Mouse (Mus musculus): Measurements from ENCODE around the gene Ptprm.

Ptprm gene

GRCm38 (mm10) chr17:66686701-66687489 is 667.4 kb downstream of the Ptprm start:
- DNase-seq (ENCODE audit: extremely low spot score) = no peak

GRCm38 (mm10) chr17:66683411-66683810 is 670.8 kb downstream of the Ptprm start:
- no peak for DNase-seq (ENCODE audit: extremely low spot score)

DNA sequence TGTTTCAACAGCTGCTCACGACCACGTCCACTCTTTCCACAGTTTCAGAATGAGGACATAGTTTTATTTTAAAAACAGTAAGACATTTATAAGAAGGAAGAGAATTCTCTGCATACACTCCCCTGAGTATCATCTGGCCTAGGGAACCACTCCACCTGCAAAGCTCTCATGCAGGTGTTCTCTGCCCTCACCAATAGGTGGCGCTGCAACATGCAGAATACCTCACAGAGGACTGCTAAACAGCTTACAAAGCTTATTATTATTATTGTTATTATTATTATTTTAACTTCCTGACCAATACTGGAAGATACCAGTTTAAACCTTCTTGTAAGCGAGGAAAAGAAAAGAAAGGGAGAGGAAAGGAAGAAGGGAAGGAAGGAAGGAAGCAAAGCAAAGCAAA is 673.6 kb downstream of the Ptprm start:
- DNase-seq (ENCODE audit: extremely low spot score) = peak; percentile 38

DNA sequence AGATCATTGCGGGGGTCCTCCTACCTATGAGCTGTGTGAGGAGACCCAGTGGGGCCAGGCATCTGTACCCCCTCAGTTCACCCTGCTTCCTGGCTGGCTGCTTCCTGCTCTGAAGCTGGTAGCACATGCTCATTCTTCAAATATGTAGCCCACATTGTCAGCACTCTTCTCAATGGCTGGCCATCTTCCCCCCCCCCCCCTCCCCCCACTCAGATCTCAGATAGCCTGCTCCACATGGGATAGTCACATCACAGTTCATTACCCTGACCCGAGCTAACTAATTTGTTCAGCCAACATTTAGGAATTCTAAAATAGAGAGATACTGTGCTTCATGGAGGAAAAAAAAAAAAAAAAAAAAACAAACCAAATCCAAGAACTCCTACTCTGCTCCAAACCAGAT is 679.6 kb downstream of the Ptprm start:
- no peak for DNase-seq (ENCODE audit: extremely low spot score)

GRCm38 (mm10) chr17:66671715-66672230 is 682.5 kb downstream of the Ptprm start:
- DNase-seq (ENCODE audit: extremely low spot score) = no peak

DNA sequence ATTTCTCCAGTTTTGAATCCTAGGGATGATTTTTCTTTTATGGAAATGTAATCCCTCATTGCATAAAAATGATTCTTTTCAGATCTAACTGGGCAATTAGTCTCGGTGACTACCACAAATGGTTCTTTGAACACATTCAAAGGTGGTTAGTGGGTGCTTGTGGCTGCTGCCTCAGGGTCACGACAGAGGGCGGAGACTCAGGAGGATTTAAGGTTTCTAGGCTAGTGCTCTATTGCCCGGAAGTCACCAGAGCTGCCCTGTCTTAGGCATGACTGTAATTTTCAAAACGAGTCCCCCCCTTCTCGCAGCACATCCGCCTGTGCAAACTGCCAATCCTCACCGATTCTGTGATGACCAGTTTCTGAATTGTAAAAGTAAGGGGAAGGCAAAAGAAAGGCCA is 683.0 kb downstream of the Ptprm start:
- DNase-seq (ENCODE audit: extremely low spot score) = no peak

DNA sequence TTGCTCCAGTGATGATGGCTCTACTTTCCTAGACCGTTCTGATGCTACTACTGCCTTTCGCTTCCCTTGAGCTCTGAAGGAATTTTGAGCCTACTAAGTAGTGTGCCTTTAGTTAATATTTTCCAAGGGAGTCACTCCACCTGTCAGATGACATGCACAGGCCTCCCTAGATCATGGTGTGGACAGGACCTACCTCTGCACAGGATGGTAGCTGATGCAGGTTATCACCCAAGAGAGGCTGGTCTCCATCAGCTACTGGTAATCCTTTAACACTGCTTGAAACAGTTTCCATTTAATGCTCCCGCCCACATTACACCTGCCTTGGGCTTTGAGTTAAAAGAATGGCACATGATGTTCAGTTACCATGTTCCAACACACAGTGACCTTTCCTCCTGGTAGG is 688.5 kb downstream of the Ptprm start:
- no peak for DNase-seq (ENCODE audit: extremely low spot score)

DNA sequence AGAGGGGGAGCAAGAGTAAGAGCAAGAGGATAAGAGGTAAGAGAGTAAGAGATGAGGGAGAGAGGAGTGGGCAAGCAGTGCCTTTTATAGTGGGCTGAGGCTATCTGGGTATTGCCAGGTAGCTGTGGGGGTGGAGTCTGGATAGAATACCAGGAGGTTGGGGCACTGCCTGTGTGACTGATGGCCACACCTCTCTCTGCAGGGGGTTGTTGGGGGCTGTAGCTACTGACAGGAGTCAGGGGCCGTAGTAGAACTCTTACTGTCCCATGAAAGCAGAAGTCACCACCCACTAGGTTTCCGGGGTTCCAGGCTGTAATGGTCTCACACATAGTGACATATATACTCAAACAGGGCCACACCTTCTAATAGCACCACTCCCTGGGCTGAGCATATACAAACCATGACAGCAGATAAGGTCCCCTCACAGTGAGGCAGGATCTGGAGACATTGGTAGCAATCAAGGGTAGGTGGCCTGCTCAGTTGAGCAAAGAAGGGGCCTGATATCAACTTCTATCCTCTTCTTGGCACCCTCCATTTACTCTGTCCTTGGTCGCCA is 689.0 kb downstream of the Ptprm start:
- no peak for DNase-seq (ENCODE audit: extremely low spot score)

DNA sequence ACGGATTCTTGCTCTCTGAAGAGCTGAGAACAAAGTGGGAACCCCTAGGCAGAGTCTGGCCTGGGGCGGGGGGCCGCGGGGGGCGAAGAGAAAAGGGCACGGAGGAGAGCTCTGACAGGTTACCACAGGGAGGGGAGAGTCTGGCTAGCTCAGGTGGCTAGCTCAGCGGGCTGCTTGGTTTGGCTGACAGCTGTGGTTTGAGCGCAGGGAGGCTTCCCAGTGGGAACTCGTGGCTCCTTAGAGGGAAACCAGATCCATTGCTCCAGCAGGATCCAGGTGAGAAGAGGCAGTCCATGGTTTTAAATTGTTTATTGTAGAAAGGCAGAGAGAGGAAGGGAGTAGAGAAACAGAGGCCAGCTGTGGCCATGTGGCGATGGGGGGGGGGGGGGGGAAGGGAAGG is 689.5 kb downstream of the Ptprm start:
- no peak for DNase-seq (ENCODE audit: extremely low spot score)

GRCm38 (mm10) chr17:66659242-66659641 is 695.0 kb downstream of the Ptprm start:
- no peak for DNase-seq (ENCODE audit: extremely low spot score)

DNA sequence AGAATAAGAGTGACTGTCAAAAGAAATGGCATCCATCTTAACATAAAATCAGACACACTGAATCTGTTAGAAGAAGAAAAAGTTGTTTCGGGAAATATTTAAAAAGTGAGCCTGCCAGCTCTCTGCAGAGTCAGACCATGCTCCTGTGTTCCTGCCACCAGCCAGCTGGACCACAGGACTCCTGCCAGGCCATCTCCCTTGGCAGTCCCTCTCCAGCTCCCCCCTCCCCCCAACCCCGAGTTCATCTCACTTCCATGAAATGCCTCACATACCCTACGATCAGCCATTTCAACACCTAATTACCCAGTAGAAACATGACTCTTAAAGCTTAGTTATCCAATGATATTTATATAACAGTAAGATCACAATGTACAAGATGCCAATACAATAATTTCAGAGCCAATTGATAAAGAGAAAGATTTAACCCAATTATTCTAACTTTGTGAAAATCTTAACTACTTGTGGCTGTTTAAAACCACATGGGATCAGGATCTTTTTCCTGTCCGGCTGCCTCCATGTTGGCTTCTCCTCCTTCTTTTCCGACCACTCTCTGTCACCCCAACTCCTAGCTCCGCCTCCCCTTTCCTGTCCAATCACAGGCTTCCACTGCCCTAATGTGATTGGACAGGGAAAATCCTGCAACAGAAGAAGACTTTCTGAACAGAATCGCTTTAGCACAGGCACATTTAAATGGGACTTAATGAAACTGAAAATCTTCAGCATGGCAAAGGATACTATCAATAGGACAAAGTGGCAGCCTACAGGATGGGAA is 716.1 kb downstream of the Ptprm start:
- no peak for DNase-seq (ENCODE audit: extremely low spot score)

DNA sequence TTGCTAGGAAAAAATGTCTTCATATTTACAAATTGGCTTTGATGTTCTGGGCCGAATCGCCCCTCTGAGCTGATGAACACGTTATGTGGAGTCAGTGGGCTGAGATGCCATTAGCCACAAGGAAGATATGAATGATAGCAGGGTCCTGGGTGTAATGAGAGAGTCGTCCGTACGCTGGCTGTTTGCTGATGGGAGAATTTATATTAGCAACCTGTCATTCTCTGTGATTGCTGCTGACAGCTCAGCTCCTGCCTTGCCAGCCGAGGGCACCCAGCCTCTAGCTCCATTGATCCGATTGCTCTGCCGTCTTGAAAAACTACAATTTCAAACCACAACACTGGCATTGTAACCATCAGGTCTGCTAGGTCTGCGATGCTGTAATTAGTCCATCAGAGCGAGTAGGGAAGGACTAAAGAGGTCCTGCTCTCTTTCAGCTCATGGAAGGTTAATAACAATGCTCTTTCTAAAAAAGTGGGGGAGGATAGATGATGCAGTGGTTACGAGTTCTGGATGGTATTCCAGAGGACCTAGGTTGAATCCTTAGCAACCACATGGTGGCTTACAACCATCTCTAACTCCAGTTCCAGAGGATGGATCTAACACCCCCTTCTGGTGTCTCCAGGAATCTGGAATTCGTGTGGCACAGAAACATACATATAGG is 734.1 kb downstream of the Ptprm start:
- no peak for DNase-seq (ENCODE audit: extremely low spot score)

- DNase-seq (ENCODE audit: extremely low spot score) = no peak
Observed at GRCm38 (mm10) chr17:66619255-66619826, 734.9 kb downstream of the Ptprm start.
